Mouse (Mus musculus): ENCODE data around the gene Nsun2. TPM values are rescaled to one million over a fixed set of nuclear protein-coding genes. Genes with fewer than 3 reads are reported as not detected.
A peak's percentile ranks its signal among the peaks of the same experiment; 100 is the strongest.

Nsun2 gene
- total RNA-seq, 2 experiments from 2014 or later = 117 to 233 TPM

GRCm38 (mm10) chr13:69523444-69524157 is 9.9 kb upstream of the Nsun2 start:
- no peak for ATAC-seq (replicated peaks; ENCODE audit: poor library complexity, severe bottlenecking)

- ATAC-seq (replicated peaks; ENCODE audit: poor library complexity, severe bottlenecking) = no peak
These were observed 9.4 kb upstream of the Nsun2 start for GRCm38 (mm10) chr13:69524158-69524530.

GRCm38 (mm10) chr13:69525867-69526266 is 7.7 kb upstream of the Nsun2 start:
- peak; percentile 26; the same call in 1 of the 2 replicates for ATAC-seq (replicated peaks; ENCODE audit: poor library complexity, severe bottlenecking)

- ATAC-seq (replicated peaks; ENCODE audit: poor library complexity, severe bottlenecking) = no peak
These were observed 5.0 kb upstream of the Nsun2 start for GRCm38 (mm10) chr13:69528531-69528930.

DNA sequence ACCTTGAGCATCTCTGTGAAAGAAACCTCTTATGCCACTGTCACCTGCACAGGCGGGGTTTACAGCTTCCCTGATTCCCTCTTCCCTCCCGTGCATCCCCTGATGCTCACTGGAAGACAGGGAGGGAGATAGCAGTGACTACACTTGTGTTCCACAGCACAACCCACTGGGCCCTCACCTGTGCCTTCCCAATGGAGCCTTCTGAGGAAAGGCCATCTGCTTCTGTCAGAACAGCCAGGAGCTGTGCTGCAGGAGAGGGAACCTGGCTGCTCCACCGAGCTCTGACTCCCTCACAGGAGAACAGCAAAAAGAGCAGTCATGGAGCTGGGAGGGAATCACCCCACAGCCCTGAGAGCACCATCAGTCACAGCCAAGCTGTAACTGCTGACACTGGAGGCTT is 3.4 kb upstream of the Nsun2 start:
- ATAC-seq (replicated peaks; ENCODE audit: poor library complexity, severe bottlenecking) = no peak

DNA sequence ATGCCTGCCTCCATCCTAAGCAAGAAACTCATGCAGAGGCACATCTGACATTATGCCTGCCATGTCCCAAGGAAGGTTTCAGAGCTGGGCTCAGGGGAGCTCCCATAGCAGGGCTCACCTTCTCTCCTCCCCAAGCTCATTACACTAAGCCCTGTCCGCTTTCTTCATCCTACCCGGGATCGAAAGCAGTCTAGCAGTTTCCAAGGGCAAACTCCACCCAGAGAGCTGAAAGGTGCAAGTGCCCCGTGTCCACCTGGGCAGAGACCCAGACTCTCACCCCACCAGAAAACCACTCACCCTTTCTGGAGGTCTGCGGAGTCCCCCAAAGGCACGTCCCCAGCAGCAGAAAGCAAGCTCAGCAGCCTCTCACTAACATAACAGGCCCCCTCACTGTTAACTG is 2.6 kb upstream of the Nsun2 start:
- no peak for ATAC-seq (replicated peaks; ENCODE audit: poor library complexity, severe bottlenecking)

DNA sequence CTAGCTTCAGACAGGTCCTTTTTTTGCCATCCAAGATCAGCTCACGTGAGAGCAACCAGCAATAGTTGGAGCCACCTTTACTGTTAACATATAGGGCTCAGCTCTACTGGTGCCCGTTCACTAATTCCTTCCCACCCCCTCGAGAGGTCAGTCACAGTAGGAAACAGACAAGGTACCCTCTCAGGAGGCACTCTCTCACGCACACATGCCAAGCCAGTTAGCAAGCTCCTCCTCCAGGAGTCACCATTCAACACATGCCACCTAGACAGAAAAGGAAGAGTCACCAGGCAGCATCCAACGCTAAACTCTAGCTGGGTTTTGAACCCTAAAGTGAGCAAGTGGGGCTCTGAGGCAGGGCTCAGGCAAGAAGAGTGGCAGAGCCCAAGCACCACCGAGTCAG is 2.1 kb upstream of the Nsun2 start:
- no peak for ATAC-seq (replicated peaks; ENCODE audit: poor library complexity, severe bottlenecking)

DNA sequence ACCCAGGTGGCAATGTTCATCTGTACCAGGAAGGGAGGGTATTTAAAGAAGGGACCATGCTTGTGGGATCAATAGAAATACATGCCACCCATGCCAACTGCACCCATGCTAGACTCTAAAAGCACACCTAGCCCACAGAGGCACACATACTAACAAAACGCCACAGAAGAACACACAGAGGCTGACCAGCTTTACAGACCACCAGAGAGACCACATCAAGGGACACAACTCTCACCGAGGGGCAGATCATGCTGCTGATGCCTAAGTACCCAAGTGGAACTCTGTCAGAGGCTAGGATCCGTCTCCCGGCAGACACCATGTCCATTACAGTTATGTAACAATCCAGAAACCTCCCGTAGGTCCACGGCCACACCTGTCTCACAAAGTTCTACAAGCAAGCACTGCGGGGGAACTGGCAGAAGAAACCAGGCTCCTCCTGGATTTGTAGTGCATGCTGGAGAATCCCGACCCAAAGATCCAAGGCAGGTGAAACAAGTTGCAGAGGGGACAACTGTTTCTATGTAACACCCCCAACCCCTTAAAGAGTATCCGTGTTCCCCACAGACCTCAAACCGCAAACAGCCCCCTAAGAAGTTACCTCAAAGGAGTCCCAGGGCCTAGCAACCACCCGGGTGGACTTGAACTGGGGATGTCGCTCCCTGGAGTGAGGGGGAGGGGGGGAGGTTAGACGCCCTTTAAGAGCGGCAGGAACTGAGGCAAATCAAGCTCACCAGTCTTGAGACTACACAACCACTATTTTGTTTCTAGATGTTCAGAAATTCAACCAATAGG is 1.2 kb upstream of the Nsun2 start:
- no peak for ATAC-seq (replicated peaks; ENCODE audit: poor library complexity, severe bottlenecking)

GRCm38 (mm10) chr13:69532893-69533404 is 597 bp upstream of the Nsun2 start:
- peak; percentile 10; the same call in 1 of the 2 replicates for ATAC-seq (replicated peaks; ENCODE audit: poor library complexity, severe bottlenecking)

- peak; percentile 49 for ATAC-seq (replicated peaks; ENCODE audit: poor library complexity, severe bottlenecking)
These were observed 748 bp downstream of the Nsun2 start, which contains the start of gene Tent4a for GRCm38 (mm10) chr13:69534334-69534653. TSS of gene Tent4a (minus strand) at chr13:69534617.

DNA sequence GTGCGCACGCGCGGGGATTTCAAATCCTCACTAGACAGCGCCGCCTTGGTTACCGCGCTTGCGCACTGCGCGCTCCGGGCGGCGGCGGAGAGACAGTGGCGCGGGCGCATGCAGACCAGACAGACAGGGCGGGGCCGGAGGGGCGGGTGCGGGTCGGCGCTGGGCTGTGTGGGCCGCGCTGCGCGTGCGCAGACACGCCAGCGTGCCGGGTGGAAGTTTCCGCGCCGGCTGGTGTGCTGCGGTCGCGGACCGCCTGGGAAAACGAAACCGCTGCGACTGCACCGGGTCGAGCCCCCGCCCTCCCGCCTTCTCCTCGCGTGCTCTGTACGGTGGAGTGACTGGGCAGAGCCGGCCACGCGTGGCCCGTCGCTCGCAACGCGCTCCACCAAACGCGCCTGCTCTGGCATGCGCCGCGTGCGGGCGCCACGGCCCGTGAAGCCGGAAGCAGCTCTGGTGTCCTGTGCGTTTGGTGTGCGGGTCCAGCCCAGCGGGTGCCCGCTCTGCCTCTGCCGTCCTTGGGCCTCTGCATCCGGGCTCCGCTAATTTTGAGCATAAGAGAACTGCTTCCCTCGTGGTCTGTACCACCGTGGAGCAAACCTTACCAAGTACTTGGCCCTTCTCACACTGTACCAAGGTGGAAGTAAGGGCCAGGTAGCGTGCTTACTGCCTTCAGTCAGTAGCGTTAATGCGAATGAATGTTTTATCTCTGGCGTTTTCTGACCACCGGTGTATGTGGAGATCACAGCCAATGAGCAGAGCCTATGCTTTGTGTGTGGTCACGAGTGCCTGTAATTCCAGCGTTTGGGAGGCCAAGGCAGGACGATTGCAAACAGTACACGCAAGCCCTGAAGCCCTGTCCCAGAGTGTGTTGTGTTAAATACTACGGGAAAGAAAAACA is 1.4 kb downstream of the Nsun2 start:
- ATAC-seq (replicated peaks; ENCODE audit: poor library complexity, severe bottlenecking) = peak; percentile 67

DNA sequence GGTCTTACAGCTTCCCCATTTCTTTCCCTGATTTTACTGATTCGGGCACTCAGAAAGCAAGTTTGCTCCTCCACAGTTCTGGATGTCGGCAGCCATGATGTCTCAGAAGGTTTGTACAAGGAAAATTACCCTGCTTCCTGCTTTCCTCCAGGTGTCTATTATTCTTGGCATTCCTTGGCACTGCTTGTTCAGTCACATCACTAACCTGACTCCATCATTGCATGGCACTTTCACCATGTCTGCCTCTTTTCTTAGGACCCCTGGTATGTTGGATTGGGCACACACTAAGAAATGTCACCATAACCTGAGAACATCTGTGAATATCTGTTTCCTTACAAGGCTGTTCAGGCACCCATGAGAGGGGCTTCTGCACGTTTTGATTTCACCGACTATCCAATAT is 2.5 kb downstream of the Nsun2 start:
- no peak for ATAC-seq (replicated peaks; ENCODE audit: poor library complexity, severe bottlenecking)

GRCm38 (mm10) chr13:69537366-69537765 is 3.8 kb downstream of the Nsun2 start:
- no peak for ATAC-seq (replicated peaks; ENCODE audit: poor library complexity, severe bottlenecking)

GRCm38 (mm10) chr13:69538327-69538726 is 4.8 kb downstream of the Nsun2 start:
- 0 out of 2 replicates have a peak, but pooled peaks have one; percentile 5 for ATAC-seq (replicated peaks; ENCODE audit: poor library complexity, severe bottlenecking)

GRCm38 (mm10) chr13:69541209-69541608 is 7.7 kb downstream of the Nsun2 start:
- ATAC-seq (replicated peaks; ENCODE audit: poor library complexity, severe bottlenecking) = no peak

GRCm38 (mm10) chr13:69541776-69542175 is 8.2 kb downstream of the Nsun2 start:
- no peak for ATAC-seq (replicated peaks; ENCODE audit: poor library complexity, severe bottlenecking)

DNA sequence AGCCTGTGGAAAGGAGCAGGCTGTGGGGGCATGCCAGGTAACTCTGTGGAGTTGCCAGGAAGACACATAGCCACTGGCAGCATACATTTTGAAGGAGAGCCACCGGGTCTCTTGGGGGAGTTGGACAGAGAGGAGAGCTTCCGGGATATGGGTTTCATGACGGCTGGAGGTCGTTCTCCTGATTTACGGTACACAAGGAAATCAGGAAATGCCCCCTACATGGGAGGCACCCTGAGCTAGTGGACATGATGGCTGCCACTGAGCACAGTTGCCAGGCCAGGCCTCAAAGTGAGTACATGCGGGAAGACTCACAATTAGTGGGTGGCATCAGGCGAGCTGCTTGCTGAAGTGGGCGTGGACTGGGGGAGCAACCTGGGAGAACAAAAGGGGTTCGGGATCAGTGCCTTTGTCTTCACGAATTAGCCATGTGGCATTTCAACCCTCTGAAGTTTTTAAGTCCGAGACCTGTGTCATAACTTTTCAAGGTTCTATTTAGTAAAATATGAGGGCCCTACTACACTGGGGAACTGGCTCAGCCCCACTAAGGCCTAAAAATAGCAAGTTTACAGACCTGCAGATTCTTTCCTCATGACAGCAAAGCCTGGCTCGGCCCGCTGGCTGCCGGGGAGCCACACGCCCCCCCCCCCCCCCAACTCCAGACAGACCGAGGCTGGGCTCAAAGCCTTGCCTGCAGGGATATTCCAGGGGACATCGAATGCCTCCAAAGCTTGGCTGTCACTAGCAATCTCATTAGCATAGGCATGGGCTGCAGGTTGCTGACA is 9.2 kb downstream of the Nsun2 start:
- ATAC-seq (replicated peaks; ENCODE audit: poor library complexity, severe bottlenecking) = no peak

DNA sequence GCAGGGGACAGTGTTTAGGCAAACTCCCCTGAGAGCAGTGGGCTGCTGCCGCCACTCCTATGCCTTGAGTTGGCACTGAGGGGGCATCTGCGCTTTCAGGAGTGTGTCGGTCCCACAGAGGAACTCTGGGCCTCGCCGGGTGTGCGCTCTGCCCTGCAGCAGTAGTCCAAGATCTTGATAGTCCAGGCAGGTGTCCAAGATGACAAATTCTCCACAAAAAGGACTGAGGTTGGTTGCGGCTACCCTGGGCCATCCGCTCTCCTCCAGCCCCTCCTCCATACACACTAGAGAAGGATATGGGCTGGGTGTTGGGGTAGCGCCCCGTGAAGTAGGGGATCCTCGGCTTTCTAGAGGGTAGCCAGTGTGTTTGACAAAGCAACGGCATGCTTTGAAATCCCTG is 10.0 kb downstream of the Nsun2 start:
- no peak for ATAC-seq (replicated peaks; ENCODE audit: poor library complexity, severe bottlenecking)

- peak; percentile 91 for ATAC-seq (replicated peaks; ENCODE audit: poor library complexity, severe bottlenecking)
These were observed 11.5 kb downstream of the Nsun2 start for GRCm38 (mm10) chr13:69545019-69545418.

Data from granulocyte monocyte progenitor cell, adult 5-6 weeks (primary cell).